Mouse (Mus musculus) embryonic facial prominence, embryonic 13.5 days (tissue): ENCODE measurements around the gene 1700047I17Rik2. TPM values are rescaled to one million over a fixed set of nuclear protein-coding genes. Genes with fewer than 3 reads are reported as not detected.
"Not testable (repeated sequence)": the region's sequence is repeated elsewhere in the genome, so short reads cannot be mapped to it uniquely, and the experiment has no call there.

ENCODE experiments used
- ATAC-seq: fragments of 200-750 bp; cut with Nextera tagmentation; 2 replicates; pipeline ENCODE4 v1.8.0; 2017; ENCODE audit warnings: low read depth; ENCODE audit not compliant: insufficient number of reproducible peaks, insufficient read depth, low FRiP score, low TSS enrichment
- H3K27ac ChIP-seq: fragments of 300-500 bp; sonication (generic); 2 replicates; pipeline ENCODE4 v1.5.1; 2015; ENCODE audit warnings: moderate library complexity, mild to moderate bottlenecking, inconsistent platforms
- H3K27me3 ChIP-seq: fragments of 300-500 bp; sonication (generic); 2 replicates; pipeline ENCODE4 v1.6.1; 2015; ENCODE audit warnings: mild to moderate bottlenecking, inconsistent platforms
- H3K36me3 ChIP-seq: fragments of 300-500 bp; sonication (generic); 2 replicates; pipeline ENCODE4 v1.6.1; 2015; ENCODE audit warnings: mild to moderate bottlenecking, inconsistent platforms
- H3K4me1 ChIP-seq: fragments of 300-500 bp; sonication (generic); 2 replicates; pipeline ENCODE4 v1.6.1; 2015; ENCODE audit warnings: inconsistent platforms
- H3K4me2 ChIP-seq: fragments of 300-500 bp; sonication (generic); 2 replicates; pipeline ENCODE4 v1.6.1; 2015; ENCODE audit warnings: moderate library complexity, mild to moderate bottlenecking, inconsistent platforms
- H3K4me3 ChIP-seq: fragments of 300-500 bp; sonication (generic); 2 replicates; pipeline ENCODE4 v1.5.1; 2015; ENCODE audit warnings: mild to moderate bottlenecking, inconsistent platforms
- H3K9ac ChIP-seq: fragments of 300-500 bp; sonication (generic); 2 replicates; pipeline ENCODE4 v1.6.1; 2015; ENCODE audit warnings: mild to moderate bottlenecking, inconsistent platforms
- H3K9me3 ChIP-seq: fragments of 300-500 bp; sonication (generic); 2 replicates; pipeline ENCODE4 v1.6.1; 2016; ENCODE audit warnings: inconsistent platforms
- WGBS: fragments of 180-500 bp; shearing (Covaris S2); methylation state at CpG from one replicate; pipeline ENCODE4 v1.1.7; 2015; ENCODE audit warnings: mixed read lengths; 5-methylcytosine and 5-hydroxymethylcytosine counted together
- polyA plus RNA-seq: library from polyadenylated mRNA; unstranded; fragments of >200 nt; fragmentation: Nextera tagmentation; extraction: Ambion mirVana; gene quantifications from 2 replicates; pipeline ENCODE4 v1.2.1, GENCODE M21; 2015

The 1700047I17Rik2 gene
- 1.5 and 2.6 TPM in 2 replicates for polyA plus RNA-seq

GRCm38 (mm10) chr12:55199306-55199705, at the start of gene 1700047I17Rik2:
Gene 1700047I17Rik2, plus strand, starts transcription at chr12:55199592.
- H3K9me3 ChIP-seq, H3K4me3 ChIP-seq, H3K36me3 ChIP-seq, H3K4me2 ChIP-seq, H3K4me1 ChIP-seq, H3K9ac ChIP-seq, H3K27ac ChIP-seq, H3K27me3 ChIP-seq: not testable (repeated sequence)
- peak; percentile 93 for ATAC-seq
- WGBS = no CpG with 5 or more reads among the region's 40 CpGs

GRCm38 (mm10) chr12:55154559-55155448, 44.6 kb upstream of the 1700047I17Rik2 start, which contains the start of gene Srp54b:
Gene Srp54b, plus strand, starts transcription at chr12:55155104.
- H3K9me3 ChIP-seq, H3K36me3 ChIP-seq, H3K9ac ChIP-seq, H3K4me1 ChIP-seq, H3K27ac ChIP-seq, H3K4me2 ChIP-seq, H3K27me3 ChIP-seq: not testable (repeated sequence)
- WGBS = no CpG with 5 or more reads among the region's 57 CpGs
- peak; percentile 98 for ATAC-seq
- H3K4me3 ChIP-seq = peak within 1 kb of the TSS; percentile 33

GRCm38 (mm10) chr12:55155449-55155783, 44.0 kb upstream of the 1700047I17Rik2 start:
- not testable (repeated sequence) for H3K9me3 ChIP-seq, H3K27me3 ChIP-seq, H3K36me3 ChIP-seq, H3K4me1 ChIP-seq, H3K27ac ChIP-seq, H3K4me2 ChIP-seq, H3K9ac ChIP-seq
- 0% methylated on average over 13 of the region's 24 CpGs for WGBS
- H3K4me3 ChIP-seq = peak overlapping the region; percentile 33
- peak; percentile 48; the same call in 1 of the 2 replicates for ATAC-seq

DNA sequence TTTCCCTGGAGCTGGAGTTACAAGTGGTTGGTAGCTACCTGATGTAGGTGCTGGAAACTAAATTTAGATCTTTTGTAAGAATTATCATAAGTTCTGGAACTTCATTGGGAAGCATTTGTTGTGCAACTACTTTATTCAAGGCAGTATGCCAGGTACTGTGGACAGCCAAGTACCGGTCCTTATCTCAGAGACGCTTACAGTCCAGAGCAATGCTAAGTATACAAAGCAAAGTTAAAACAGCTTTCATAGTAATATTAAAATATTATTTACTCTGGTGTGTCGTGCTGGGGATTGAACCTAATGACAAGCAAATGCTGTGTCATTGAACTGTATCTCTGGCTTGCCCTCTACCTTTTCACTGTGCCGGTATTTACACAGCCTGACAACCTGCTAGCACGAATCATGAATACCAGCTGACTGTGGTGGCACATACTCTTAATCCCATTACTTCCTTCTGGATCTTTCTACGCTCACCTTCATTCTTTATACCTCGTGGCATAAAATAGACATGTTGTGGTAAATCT, 32.3 kb upstream of the 1700047I17Rik2 start:
- H3K4me2 ChIP-seq, H3K27me3 ChIP-seq, ATAC-seq, H3K27ac ChIP-seq, H3K36me3 ChIP-seq, H3K9ac ChIP-seq, H3K4me1 ChIP-seq, H3K4me3 ChIP-seq, H3K9me3 ChIP-seq: not testable (repeated sequence)
- no CpG with 5 or more reads among the region's 7 CpGs for WGBS

DNA sequence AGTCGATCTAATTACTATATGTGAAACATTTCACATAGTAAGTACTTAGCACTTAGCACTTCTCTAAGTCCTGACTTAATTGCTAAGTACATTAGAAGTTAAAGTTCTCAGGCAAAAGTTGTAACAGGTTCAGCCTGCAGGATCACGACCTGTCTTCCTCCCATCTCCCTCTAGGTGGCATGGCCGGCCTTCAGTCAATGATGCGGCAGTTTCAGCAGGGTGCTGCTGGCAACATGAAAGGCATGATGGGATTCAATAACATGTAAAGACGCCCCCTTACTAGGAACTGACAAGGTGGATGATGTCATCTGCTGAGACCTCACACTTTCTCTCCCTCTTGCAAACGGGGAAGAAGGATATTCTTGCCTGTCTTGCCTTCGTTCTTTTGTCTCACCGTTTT, 11.7 kb upstream of the 1700047I17Rik2 start:
- not testable (repeated sequence) for H3K27me3 ChIP-seq, H3K4me2 ChIP-seq, H3K9ac ChIP-seq, H3K27ac ChIP-seq, H3K9me3 ChIP-seq, H3K4me3 ChIP-seq, H3K4me1 ChIP-seq, H3K36me3 ChIP-seq, ATAC-seq
- no CpG with 5 or more reads among the region's 8 CpGs for WGBS

DNA sequence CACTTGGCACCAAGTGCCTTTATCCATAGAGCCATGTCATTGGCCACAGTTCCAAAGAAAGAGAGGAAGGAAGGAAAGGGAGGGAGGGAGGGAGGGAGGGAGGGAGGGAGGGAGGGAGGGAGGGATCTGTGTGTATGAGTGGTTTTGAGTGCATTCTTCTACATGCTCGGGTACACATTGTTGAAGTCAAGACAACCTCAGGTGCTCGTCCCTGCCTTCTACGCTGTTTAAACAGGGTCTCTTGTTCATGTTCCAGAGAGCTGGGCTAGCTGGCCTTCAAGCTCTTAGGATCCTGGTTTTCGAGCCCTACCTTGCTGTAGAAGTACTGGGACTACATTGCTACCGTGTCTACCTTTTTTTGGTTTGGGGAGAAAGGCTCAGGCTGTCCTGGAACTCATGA, 10.3 kb upstream of the 1700047I17Rik2 start:
- H3K9me3 ChIP-seq, H3K27ac ChIP-seq, H3K4me2 ChIP-seq, H3K9ac ChIP-seq, H3K36me3 ChIP-seq, ATAC-seq, H3K4me1 ChIP-seq, H3K4me3 ChIP-seq, H3K27me3 ChIP-seq: not testable (repeated sequence)
- WGBS = no CpG with 5 or more reads among the region's 5 CpGs

DNA sequence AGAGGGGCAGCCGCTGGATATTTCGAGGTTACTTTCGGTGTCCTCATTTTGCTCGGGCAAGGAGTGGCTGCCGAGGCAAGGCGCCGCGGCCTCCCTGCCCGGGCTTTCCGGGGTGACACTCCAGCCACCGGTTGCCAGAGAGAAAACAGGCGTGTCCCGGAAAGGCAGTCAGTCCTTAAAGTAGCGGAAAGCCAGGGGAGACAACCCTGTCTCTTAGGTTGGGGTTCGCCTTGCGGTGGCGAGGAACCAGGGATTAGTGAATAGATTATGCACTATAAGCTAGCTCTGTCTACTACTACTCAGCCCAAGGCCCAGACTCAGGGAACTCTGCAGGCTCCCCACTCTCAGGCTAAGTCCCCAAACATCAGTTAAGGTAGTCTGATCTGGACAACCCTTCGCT, 407 bp downstream of the 1700047I17Rik2 start:
- H3K4me1 ChIP-seq, H3K9ac ChIP-seq, H3K9me3 ChIP-seq, H3K27me3 ChIP-seq, H3K27ac ChIP-seq, H3K36me3 ChIP-seq, H3K4me3 ChIP-seq, H3K4me2 ChIP-seq, ATAC-seq: not testable (repeated sequence)
- no CpG with 5 or more reads among the region's 18 CpGs for WGBS

GRCm38 (mm10) chr12:55212944-55213343, 13.6 kb downstream of the 1700047I17Rik2 start:
- not testable (repeated sequence) for H3K4me3 ChIP-seq, H3K9ac ChIP-seq, ATAC-seq, H3K9me3 ChIP-seq, H3K27ac ChIP-seq, H3K4me1 ChIP-seq, H3K27me3 ChIP-seq, H3K36me3 ChIP-seq, H3K4me2 ChIP-seq
- WGBS = no CpG with 5 or more reads among the region's 6 CpGs

- H3K4me3 ChIP-seq = peak within 1 kb of the TSS; percentile 42
- not testable (repeated sequence) for H3K27ac ChIP-seq, H3K9ac ChIP-seq, H3K9me3 ChIP-seq, H3K27me3 ChIP-seq, H3K4me1 ChIP-seq, H3K36me3 ChIP-seq, H3K4me2 ChIP-seq
- peak; percentile 97 for ATAC-seq
- no CpG with 5 or more reads among the region's 57 CpGs for WGBS
Measured at GRCm38 (mm10) chr12:55229626-55230519, 30.5 kb downstream of the 1700047I17Rik2 start, which contains the start of gene Srp54c. Gene Srp54c, plus strand, starts transcription at chr12:55230168.

DNA sequence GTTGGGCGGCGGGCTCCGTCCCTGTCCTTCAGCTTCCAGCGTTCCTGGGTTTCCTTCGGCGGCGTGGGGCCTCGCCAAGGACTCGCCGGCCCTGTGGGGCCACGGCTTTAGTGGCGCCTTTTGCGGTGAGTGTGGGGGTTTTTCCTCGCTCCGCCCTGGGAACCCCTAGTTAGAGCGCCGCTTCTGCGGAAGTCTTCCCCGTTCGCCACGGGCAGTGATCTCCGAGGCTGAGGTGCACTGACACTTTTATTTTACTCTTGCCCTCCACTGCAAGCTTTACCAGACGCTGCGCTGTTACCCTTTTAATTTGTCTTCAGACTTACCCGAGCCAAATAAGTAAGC, 31.1 kb downstream of the 1700047I17Rik2 start:
- H3K9me3 ChIP-seq, H3K27ac ChIP-seq: not testable (repeated sequence)
- 0% methylated on average over 11 of the region's 25 CpGs for WGBS

DNA sequence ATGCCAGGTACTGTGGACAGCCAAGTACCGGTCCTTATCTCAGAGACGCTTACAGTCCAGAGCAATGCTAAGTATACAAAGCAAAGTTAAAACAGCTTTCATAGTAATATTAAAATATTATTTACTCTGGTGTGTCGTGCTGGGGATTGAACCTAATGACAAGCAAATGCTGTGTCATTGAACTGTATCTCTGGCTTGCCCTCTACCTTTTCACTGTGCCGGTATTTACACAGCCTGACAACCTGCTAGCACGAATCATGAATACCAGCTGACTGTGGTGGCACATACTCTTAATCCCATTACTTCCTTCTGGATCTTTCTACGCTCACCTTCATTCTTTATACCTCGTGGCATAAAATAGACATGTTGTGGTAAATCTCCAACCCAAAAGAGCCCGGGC, 42.9 kb downstream of the 1700047I17Rik2 start:
- not testable (repeated sequence) for H3K4me3 ChIP-seq, H3K27ac ChIP-seq, H3K4me2 ChIP-seq, H3K9me3 ChIP-seq, H3K4me1 ChIP-seq, H3K9ac ChIP-seq, H3K27me3 ChIP-seq, H3K36me3 ChIP-seq, ATAC-seq
- no CpG with 5 or more reads among the region's 8 CpGs for WGBS

More for the DNA sequence above, 31.1 kb downstream of the 1700047I17Rik2 start:
- not testable (repeated sequence) for H3K4me1 ChIP-seq, H3K4me2 ChIP-seq, H3K27me3 ChIP-seq, H3K9ac ChIP-seq, H3K36me3 ChIP-seq
- peak; percentile 30; the same call in 1 of the 2 replicates for ATAC-seq
- peak overlapping the region; percentile 42 for H3K4me3 ChIP-seq
